Mouse (Mus musculus) erythroblast, embryonic 14.5 days (primary cell): Measurements from ENCODE around the gene Plekhm1. TPM values are rescaled to one million over a fixed set of nuclear protein-coding genes. Genes with fewer than 3 reads are reported as not detected.

Source experiments
- H3K27me3 ChIP-seq: 2 replicates; pipeline ENCODE4 v1.6.1; 2012; ENCODE audit warnings: inconsistent platforms; ENCODE audit not compliant: control insufficient read depth
- H3K36me3 ChIP-seq: 2 replicates; pipeline ENCODE4 v1.6.1; 2012; ENCODE audit warnings: mild to moderate bottlenecking, inconsistent platforms; ENCODE audit not compliant: control insufficient read depth
- H3K4me1 ChIP-seq: 2 replicates; pipeline ENCODE4 v1.6.1; 2012; ENCODE audit warnings: inconsistent platforms; ENCODE audit not compliant: control insufficient read depth
- H3K4me3 ChIP-seq: replicated peaks from 2 replicates; pipeline ENCODE3; 2012; ENCODE audit warnings: moderate library complexity, mild to moderate bottlenecking, inconsistent platforms
- H3K9me3 ChIP-seq: 2 replicates; pipeline ENCODE4 v1.6.1; 2012; ENCODE audit warnings: low read length, inconsistent platforms, mixed read lengths; ENCODE audit not compliant: control insufficient read depth
- GATA1 ChIP-seq: IDR thresholded peaks from 2 replicates; pipeline ENCODE4 v1.6.1; 2012; ENCODE audit warnings: low read length, inconsistent platforms, mixed read lengths
- TAL1 ChIP-seq: IDR thresholded peaks from 3 replicates; pipeline ENCODE4 v1.6.1; 2012; ENCODE audit warnings: low read length, inconsistent platforms, mixed read lengths
- polyA plus RNA-seq: library from polyadenylated mRNA; stranded (reverse); fragments of >175 nt; gene quantifications from 2 replicates; pipeline ENCODE4 v1.2.3, GENCODE M21; 2012

The Plekhm1 gene
- polyA plus RNA-seq, 1 experiment, result 0.51 TPM

GRCm38 (mm10) chr11:103399986-103400385, 12.5 kb downstream of the Plekhm1 start:
- H3K36me3 ChIP-seq, result peaks cover 57% of the 10 kb centered on the region

GRCm38 (mm10) chr11:103399050-103399449, 13.4 kb downstream of the Plekhm1 start:
- TF ChIP-seq GATA1, result no peak
- no peak for TF ChIP-seq TAL1
- Histone ChIP-seq H3K4me3 (no peak overlapping the region), H3K36me3 (peaks cover 60% of the 10 kb centered on the region), H3K27me3 (no peaks in the 10 kb centered on the region), H3K9me3 (no peaks in the 10 kb centered on the region; the same call in 1 of the 2 replicates), H3K4me1 (peaks cover 7% of the 10 kb centered on the region)

More at GRCm38 (mm10) chr11:103399986-103400385, 12.5 kb downstream of the Plekhm1 start:
- Histone ChIP-seq H3K4me1 (peaks cover 12% of the 10 kb centered on the region), H3K9me3 (peaks cover 5% of the 10 kb centered on the region), H3K27me3 (no peaks in the 10 kb centered on the region), H3K4me3 (no peak overlapping the region)
- TF ChIP-seq GATA1 (no peak), TAL1 (no peak)

- TF ChIP-seq GATA1 (no peak), TAL1 (no peak)
- Histone ChIP-seq H3K27me3 (no peaks in the 10 kb centered on the region), H3K9me3 (no peaks in the 10 kb centered on the region), H3K36me3 (peaks cover 63% of the 10 kb centered on the region), H3K4me1 (peaks cover 3% of the 10 kb centered on the region), H3K4me3 (no peak overlapping the region)
These were observed 15.8 kb downstream of the Plekhm1 start for GRCm38 (mm10) chr11:103396682-103397081.

GRCm38 (mm10) chr11:103396236-103396635, 16.3 kb downstream of the Plekhm1 start:
- H3K36me3 ChIP-seq, result peaks cover 64% of the 10 kb centered on the region
- no peaks in the 10 kb centered on the region for H3K9me3 ChIP-seq
- H3K4me3 ChIP-seq, result no peak overlapping the region
- TF ChIP-seq GATA1, result no peak
- TF ChIP-seq TAL1, result no peak
- H3K27me3 ChIP-seq, result no peaks in the 10 kb centered on the region
- peaks cover 3% of the 10 kb centered on the region; the same call in 1 of the 2 replicates for H3K4me1 ChIP-seq

GRCm38 (mm10) chr11:103394604-103395003, 17.9 kb downstream of the Plekhm1 start:
- Histone ChIP-seq H3K4me1 (no peaks in the 10 kb centered on the region), H3K36me3 (peaks cover 70% of the 10 kb centered on the region)

GRCm38 (mm10) chr11:103394025-103394424, 18.5 kb downstream of the Plekhm1 start:
- no peaks in the 10 kb centered on the region for H3K27me3 ChIP-seq
- no peaks in the 10 kb centered on the region for H3K4me1 ChIP-seq
- H3K36me3 ChIP-seq, result peaks cover 75% of the 10 kb centered on the region
- TF ChIP-seq GATA1 (no peak), TAL1 (no peak)
- no peaks in the 10 kb centered on the region for H3K9me3 ChIP-seq
- H3K4me3 ChIP-seq, result no peak overlapping the region

More at GRCm38 (mm10) chr11:103394604-103395003, 17.9 kb downstream of the Plekhm1 start:
- no peak overlapping the region for H3K4me3 ChIP-seq
- TF ChIP-seq GATA1 (no peak), TAL1 (no peak)
- no peaks in the 10 kb centered on the region for H3K9me3 ChIP-seq
- H3K27me3 ChIP-seq, result no peaks in the 10 kb centered on the region

- Histone ChIP-seq H3K4me1 (no peaks in the 10 kb centered on the region; the same call in 1 of the 2 replicates), H3K36me3 (peaks cover 72% of the 10 kb centered on the region), H3K27me3 (no peaks in the 10 kb centered on the region), H3K9me3 (no peaks in the 10 kb centered on the region), H3K4me3 (no peak overlapping the region)
- no peak for TF ChIP-seq TAL1
- TF ChIP-seq GATA1, result no peak
These were observed 24.5 kb downstream of the Plekhm1 start for GRCm38 (mm10) chr11:103387870-103388526.

- Histone ChIP-seq H3K4me3 (no peak overlapping the region), H3K4me1 (no peaks in the 10 kb centered on the region; the same call in none of the 2 replicates), H3K27me3 (no peaks in the 10 kb centered on the region), H3K9me3 (no peaks in the 10 kb centered on the region), H3K36me3 (peaks cover 69% of the 10 kb centered on the region)
- TF ChIP-seq TAL1 (no peak), GATA1 (no peak)
These were observed 25.7 kb downstream of the Plekhm1 start for GRCm38 (mm10) chr11:103386827-103387226.

GRCm38 (mm10) chr11:103381956-103382613, 30.4 kb downstream of the Plekhm1 start:
- Histone ChIP-seq H3K4me1 (no peaks in the 10 kb centered on the region; the same call in none of the 2 replicates), H3K9me3 (no peaks in the 10 kb centered on the region)

More at GRCm38 (mm10) chr11:103381956-103382613, 30.4 kb downstream of the Plekhm1 start:
- no peak overlapping the region for H3K4me3 ChIP-seq
- no peak for TF ChIP-seq GATA1
- no peak for TF ChIP-seq TAL1
- H3K36me3 ChIP-seq, result peaks cover 71% of the 10 kb centered on the region
- no peaks in the 10 kb centered on the region for H3K27me3 ChIP-seq
